Mouse (Mus musculus) cortical plate, adult 2 months (tissue): Measurements from ENCODE around the gene Zfp422.

Experiments
- CTCF ChIP-seq: fragments of 200-500 bp; IDR thresholded peaks from 2 replicates; pipeline ENCODE4 v1.5.1; 2011; ENCODE audit warnings: mild to moderate bottlenecking, control low read depth, low read length; ENCODE audit not compliant: insufficient read depth; ENCODE audit errors: extremely low read depth
- POLR2A ChIP-seq: fragments of 200-500 bp; IDR thresholded peaks from 2 replicates; pipeline ENCODE4 v1.6.1; 2011; ENCODE audit warnings: mild to moderate bottlenecking, low read length, control low read depth; ENCODE audit not compliant: insufficient read depth; ENCODE audit errors: extremely low read depth

GRCm38 (mm10) chr6:116664830-116665229 is 36.0 kb upstream of the Zfp422 start:
- TF ChIP-seq CTCF (no peak), POLR2A (no peak)
